Mouse (Mus musculus): ENCODE data around the gene Gja3. TPM values are rescaled to one million over a fixed set of nuclear protein-coding genes. Genes with fewer than 3 reads are reported as not detected.

Gene Gja3
- not detected in 2 replicates for polyA plus RNA-seq (2012; ENCODE audit: insufficient read depth, insufficient read length, missing spikeins)

- H3K4me1 ChIP-seq (ENCODE audit: control insufficient read depth, insufficient read depth, insufficient read length, low read length) = no peaks in the 10 kb centered on the region
- no peak within 1 kb of the TSS for H3K27ac ChIP-seq (replicated peaks; ENCODE audit: low read depth, low read length)
- peak within 1 kb of the TSS; percentile 14 for H3K4me3 ChIP-seq (ENCODE audit: insufficient read depth, low read depth, low read length)
Observed at GRCm38 (mm10) chr14:57057563-57058321, at the start of gene Gja3. Gene Gja3 (minus strand): TSS chr14:57058100.

- H3K4me1 ChIP-seq (ENCODE audit: control insufficient read depth, insufficient read depth, insufficient read length, low read length) = no peaks in the 10 kb centered on the region
- H3K27ac ChIP-seq (replicated peaks; ENCODE audit: low read depth, low read length) = no peak overlapping the region
- no peak overlapping the region for H3K4me3 ChIP-seq (ENCODE audit: insufficient read depth, low read depth, low read length)
Observed at GRCm38 (mm10) chr14:57107091-57107490, 49.2 kb upstream of the Gja3 start.

DNA sequence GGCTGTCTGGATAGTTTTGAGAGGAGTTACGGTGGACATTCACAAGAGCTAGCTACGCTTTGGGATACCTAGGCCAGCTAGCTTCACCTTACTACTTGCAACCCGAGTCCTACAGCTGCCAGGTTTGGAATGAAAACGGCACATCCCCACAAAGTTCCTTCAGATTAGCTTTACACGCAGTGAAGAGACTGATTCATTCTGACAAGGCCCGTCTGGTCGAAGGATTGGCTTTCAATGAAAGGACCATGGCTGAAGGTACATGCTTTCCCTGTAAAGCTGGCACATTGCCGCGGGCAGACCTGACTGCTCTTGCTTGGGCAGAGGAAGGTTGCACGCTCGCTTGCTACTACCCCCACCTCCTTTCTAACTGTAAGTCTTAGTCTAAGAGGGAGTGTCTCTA is 47.8 kb upstream of the Gja3 start:
- Histone ChIP-seq H3K4me3 (ENCODE audit: insufficient read depth, low read depth, low read length) (no peak overlapping the region), H3K4me1 (ENCODE audit: control insufficient read depth, insufficient read depth, insufficient read length, low read length) (no peaks in the 10 kb centered on the region), H3K27ac (replicated peaks; ENCODE audit: low read depth, low read length) (no peak overlapping the region)

DNA sequence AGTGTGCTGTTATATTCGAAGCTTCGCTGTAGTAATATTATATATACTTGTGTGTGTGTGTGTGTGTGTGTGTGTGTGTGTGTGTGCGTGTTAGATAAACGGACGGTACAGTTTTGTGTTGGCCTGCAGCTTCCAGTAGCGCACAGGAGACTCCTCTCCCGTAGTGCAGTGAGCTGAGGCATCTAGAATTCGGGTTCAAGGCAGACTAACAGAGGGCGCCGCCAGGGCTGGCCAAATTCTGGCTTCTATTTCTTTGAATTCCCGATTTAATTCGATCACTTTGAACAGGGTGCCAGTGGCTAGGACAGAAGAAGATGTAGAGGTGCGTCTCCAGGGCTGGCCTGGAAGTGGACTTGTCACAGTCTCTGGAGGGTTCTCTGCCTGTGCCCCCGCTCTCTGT is 47.2 kb upstream of the Gja3 start:
- no peak overlapping the region for H3K27ac ChIP-seq (replicated peaks; ENCODE audit: low read depth, low read length)
- no peaks in the 10 kb centered on the region for H3K4me1 ChIP-seq (ENCODE audit: control insufficient read depth, insufficient read depth, insufficient read length, low read length)
- peak overlapping the region; percentile 61; the same call in 1 of the 2 replicates for H3K4me3 ChIP-seq (ENCODE audit: insufficient read depth, low read depth, low read length)

GRCm38 (mm10) chr14:57104106-57105023 is 46.5 kb upstream of the Gja3 start, which contains the start of gene Gjb2:
Gene Gjb2 (minus strand): TSS chr14:57104702.
- H3K4me1 ChIP-seq (ENCODE audit: control insufficient read depth, insufficient read depth, insufficient read length, low read length) = no peaks in the 10 kb centered on the region
- H3K4me3 ChIP-seq (ENCODE audit: insufficient read depth, low read depth, low read length) = peak within 1 kb of the TSS; percentile 61
- H3K27ac ChIP-seq (replicated peaks; ENCODE audit: low read depth, low read length) = no peak within 1 kb of the TSS

- Histone ChIP-seq H3K4me3 (ENCODE audit: insufficient read depth, low read depth, low read length) (peak overlapping the region; percentile 61), H3K4me1 (ENCODE audit: control insufficient read depth, insufficient read depth, insufficient read length, low read length) (no peaks in the 10 kb centered on the region), H3K27ac (replicated peaks; ENCODE audit: low read depth, low read length) (no peak overlapping the region)
Observed at GRCm38 (mm10) chr14:57103711-57104105, 45.8 kb upstream of the Gja3 start.

DNA sequence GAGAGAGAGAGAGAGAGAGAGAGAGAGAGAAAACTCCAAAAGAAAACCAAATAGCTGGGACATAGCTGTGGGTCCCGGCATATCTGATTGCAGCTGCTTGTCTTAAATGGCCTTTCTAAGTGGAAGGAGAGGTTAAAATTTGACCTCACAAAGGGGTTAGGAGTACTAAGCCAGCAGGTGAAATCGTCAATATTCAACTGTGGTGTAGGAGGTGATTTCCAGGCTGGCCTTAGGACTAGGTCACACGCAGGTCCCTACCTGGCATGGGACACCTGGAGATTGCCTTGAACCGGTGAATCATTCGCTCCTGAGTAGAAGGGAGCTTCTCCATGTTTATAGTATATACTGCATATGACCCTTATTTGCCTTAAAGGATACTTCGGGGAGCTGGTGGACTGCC is 45.2 kb upstream of the Gja3 start:
- no peak overlapping the region for H3K27ac ChIP-seq (replicated peaks; ENCODE audit: low read depth, low read length)
- no peak overlapping the region for H3K4me3 ChIP-seq (ENCODE audit: insufficient read depth, low read depth, low read length)
- no peaks in the 10 kb centered on the region for H3K4me1 ChIP-seq (ENCODE audit: control insufficient read depth, insufficient read depth, insufficient read length, low read length)

DNA sequence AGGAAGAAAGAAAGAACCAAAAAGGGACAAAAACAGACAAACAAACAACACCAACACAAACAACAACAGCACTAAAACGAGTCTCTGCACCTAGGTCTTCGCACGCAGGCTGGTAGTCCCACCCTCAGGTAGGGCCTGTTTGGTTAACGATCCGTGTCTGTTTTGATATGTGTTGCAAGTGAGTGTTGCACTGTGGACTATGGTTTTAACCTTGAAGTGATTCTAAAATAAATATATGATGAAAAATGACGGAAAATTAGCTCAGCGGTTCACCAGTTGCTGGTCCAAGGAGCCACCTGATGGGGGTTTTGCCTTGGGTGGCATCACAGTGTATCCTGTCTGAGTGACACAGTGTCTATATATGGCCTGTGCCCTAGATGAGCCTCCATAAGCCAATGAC is 43.7 kb upstream of the Gja3 start:
- no peaks in the 10 kb centered on the region for H3K4me1 ChIP-seq (ENCODE audit: control insufficient read depth, insufficient read depth, insufficient read length, low read length)
- H3K27ac ChIP-seq (replicated peaks; ENCODE audit: low read depth, low read length) = no peak overlapping the region
- H3K4me3 ChIP-seq (ENCODE audit: insufficient read depth, low read depth, low read length) = no peak overlapping the region

DNA sequence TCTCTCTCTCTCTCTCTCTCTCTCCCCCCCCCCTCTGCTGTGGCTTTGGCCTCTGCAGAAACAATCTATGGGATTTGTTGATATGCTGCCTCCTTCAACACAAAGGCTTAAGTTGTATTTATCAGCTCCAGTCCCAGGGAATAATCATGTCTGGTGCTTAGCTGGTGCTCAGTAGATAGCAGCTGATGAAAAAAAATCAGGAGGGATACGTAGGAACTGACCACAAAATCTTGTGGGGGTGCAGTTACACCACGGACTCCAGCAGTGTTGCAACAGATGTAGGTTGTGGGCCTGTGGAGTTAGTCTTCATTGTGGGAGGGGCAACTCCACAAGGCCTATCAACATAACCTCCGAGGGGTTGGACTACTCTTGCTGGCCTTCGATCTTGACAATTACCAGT is 38.0 kb upstream of the Gja3 start:
- Histone ChIP-seq H3K4me1 (ENCODE audit: control insufficient read depth, insufficient read depth, insufficient read length, low read length) (no peaks in the 10 kb centered on the region), H3K27ac (replicated peaks; ENCODE audit: low read depth, low read length) (no peak overlapping the region), H3K4me3 (ENCODE audit: insufficient read depth, low read depth, low read length) (no peak overlapping the region)

DNA sequence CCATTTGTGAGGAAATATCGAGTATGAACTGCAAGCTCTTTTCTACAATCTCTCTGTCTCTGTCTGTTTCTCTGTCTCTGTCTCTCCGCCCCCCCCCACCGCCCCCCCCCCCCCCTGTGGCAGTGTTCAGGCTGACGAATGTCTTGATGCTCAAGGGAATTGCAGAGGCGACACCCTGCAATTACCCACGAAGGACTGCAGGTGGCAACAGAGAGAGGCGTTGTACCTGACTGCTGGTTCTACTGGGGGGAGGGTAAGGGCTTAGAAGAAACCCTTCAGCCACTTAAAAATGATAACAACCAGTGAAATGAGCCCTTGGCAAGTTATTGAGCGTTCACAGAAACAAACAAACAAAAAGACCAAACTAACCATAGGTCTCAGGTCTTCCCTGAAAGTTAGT is 35.1 kb upstream of the Gja3 start:
- H3K27ac ChIP-seq (replicated peaks; ENCODE audit: low read depth, low read length) = no peak overlapping the region
- no peak overlapping the region for H3K4me3 ChIP-seq (ENCODE audit: insufficient read depth, low read depth, low read length)
- no peaks in the 10 kb centered on the region for H3K4me1 ChIP-seq (ENCODE audit: control insufficient read depth, insufficient read depth, insufficient read length, low read length)

- H3K4me3 ChIP-seq (ENCODE audit: insufficient read depth, low read depth, low read length) = no peak overlapping the region
- H3K4me1 ChIP-seq (ENCODE audit: control insufficient read depth, insufficient read depth, insufficient read length, low read length) = no peaks in the 10 kb centered on the region
- no peak overlapping the region for H3K27ac ChIP-seq (replicated peaks; ENCODE audit: low read depth, low read length)
Observed at GRCm38 (mm10) chr14:57090001-57090400, 32.1 kb upstream of the Gja3 start.

GRCm38 (mm10) chr14:57089107-57089506 is 31.2 kb upstream of the Gja3 start:
- Histone ChIP-seq H3K4me1 (ENCODE audit: control insufficient read depth, insufficient read depth, insufficient read length, low read length) (no peaks in the 10 kb centered on the region), H3K4me3 (ENCODE audit: insufficient read depth, low read depth, low read length) (no peak overlapping the region), H3K27ac (replicated peaks; ENCODE audit: low read depth, low read length) (no peak overlapping the region)

- H3K4me3 ChIP-seq (ENCODE audit: insufficient read depth, low read depth, low read length) = no peak overlapping the region
- no peaks in the 10 kb centered on the region for H3K4me1 ChIP-seq (ENCODE audit: control insufficient read depth, insufficient read depth, insufficient read length, low read length)
- H3K27ac ChIP-seq (replicated peaks; ENCODE audit: low read depth, low read length) = no peak overlapping the region
Observed at GRCm38 (mm10) chr14:57084180-57084668, 26.3 kb upstream of the Gja3 start.

DNA sequence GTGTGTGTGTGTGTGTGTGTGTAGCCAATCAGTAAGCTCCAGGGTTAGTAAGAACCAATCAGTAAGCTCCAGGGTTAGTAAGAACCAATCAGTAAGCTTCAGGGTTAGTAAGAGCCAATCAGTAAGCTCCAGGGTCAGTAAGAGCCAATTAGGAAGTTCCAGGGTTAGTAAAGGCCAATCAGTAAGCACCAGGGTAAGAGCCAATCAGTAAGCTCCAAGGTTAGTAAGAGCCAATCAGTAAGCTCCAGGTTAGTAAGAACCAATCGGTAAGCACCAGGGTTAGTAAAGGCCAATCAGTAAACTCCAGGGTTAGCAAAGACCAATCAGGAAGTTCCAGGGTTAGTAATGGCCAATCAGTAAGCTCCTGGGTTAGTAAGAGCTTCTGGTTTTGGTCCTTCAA is 25.0 kb upstream of the Gja3 start:
- Histone ChIP-seq H3K4me1 (ENCODE audit: control insufficient read depth, insufficient read depth, insufficient read length, low read length) (no peaks in the 10 kb centered on the region), H3K4me3 (ENCODE audit: insufficient read depth, low read depth, low read length) (no peak overlapping the region), H3K27ac (replicated peaks; ENCODE audit: low read depth, low read length) (no peak overlapping the region)

DNA sequence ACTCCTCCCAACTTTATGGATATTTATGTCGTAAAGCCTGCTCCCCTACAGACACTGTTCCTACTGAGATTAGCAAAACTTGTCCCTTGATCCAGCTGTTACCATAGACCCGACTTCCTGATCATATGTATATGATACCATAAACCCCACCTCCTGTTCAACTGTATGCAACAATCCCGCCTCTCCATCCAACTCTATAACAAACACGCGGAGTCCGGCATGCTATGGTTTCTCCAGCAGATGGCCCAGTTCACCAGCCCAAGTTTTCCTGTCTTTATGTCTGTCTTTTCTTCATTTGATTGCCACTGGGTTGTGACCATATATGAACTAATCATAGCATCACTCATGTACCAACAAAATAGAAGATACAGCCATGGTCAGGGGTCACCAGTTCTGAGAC is 17.6 kb upstream of the Gja3 start:
- no peaks in the 10 kb centered on the region for H3K4me1 ChIP-seq (ENCODE audit: control insufficient read depth, insufficient read depth, insufficient read length, low read length)
- H3K4me3 ChIP-seq (ENCODE audit: insufficient read depth, low read depth, low read length) = no peak overlapping the region
- H3K27ac ChIP-seq (replicated peaks; ENCODE audit: low read depth, low read length) = no peak overlapping the region
